Mouse (Mus musculus) limb, embryonic 13.5 days (tissue): ENCODE measurements around the gene Cpa2. TPM values are rescaled to one million over a fixed set of nuclear protein-coding genes. Genes with fewer than 3 reads are reported as not detected.

Experiments used
- polyA plus RNA-seq: library from polyadenylated mRNA; unstranded; fragments of >200 nt; fragmentation: Nextera tagmentation; extraction: Ambion mirVana; gene quantifications from 2 replicates; pipeline ENCODE4 v1.2.1, GENCODE M21; 2015

Cpa2 gene
- polyA plus RNA-seq, 1 experiment from 2014 or later = 10.4 TPM

Other genes starting within 250 kb of the Cpa2 start
- gene Ube2h, start 237.0 kb upstream of the Cpa2 start, polyA plus RNA-seq = 43.6 and 45.9 TPM in 2 replicates
- 77.7 and 83.9 TPM in 2 replicates for gene Zc3hc1, start 150.6 kb upstream of the Cpa2 start, polyA plus RNA-seq
- 29.4 and 31.7 TPM in 2 replicates for gene Klhdc10, start 139.7 kb upstream of the Cpa2 start, polyA plus RNA-seq
- gene Tmem209, start 31.8 kb upstream of the Cpa2 start, polyA plus RNA-seq = 34.7 and 34.9 TPM in 2 replicates
- 0.22 and 0.34 TPM in 2 replicates for gene Ssmem1, start 31.7 kb upstream of the Cpa2 start, polyA plus RNA-seq
- 2.3 and 2.7 TPM in 2 replicates for gene Cpa4, start 26.8 kb downstream of the Cpa2 start, polyA plus RNA-seq
- 0.33 and 0.79 TPM in 2 replicates for gene Cpa5, start 69.4 kb downstream of the Cpa2 start, polyA plus RNA-seq
- 0.88 and 1.0 TPM in 2 replicates for gene Cpa1, start 97.6 kb downstream of the Cpa2 start, polyA plus RNA-seq
- gene Cep41, start 152.2 kb downstream of the Cpa2 start, polyA plus RNA-seq = 52.3 and 55.4 TPM in 2 replicates
- 1,770 and 1,957 TPM in 2 replicates for gene Mest, start 182.0 kb downstream of the Cpa2 start, polyA plus RNA-seq